Mouse (Mus musculus): Measurements from ENCODE around the gene Eno3. TPM values are rescaled to one million over a fixed set of nuclear protein-coding genes. Genes with fewer than 3 reads are reported as not detected.

The Eno3 gene
- 0.74 TPM for polyA plus RNA-seq (2014; fragmentation: Illumina TruSeq; extraction: RNeasy Lipid Tissue Mini Kit (QIAGEN cat#74804); ENCODE audit: low replicate concordance)

DNA sequence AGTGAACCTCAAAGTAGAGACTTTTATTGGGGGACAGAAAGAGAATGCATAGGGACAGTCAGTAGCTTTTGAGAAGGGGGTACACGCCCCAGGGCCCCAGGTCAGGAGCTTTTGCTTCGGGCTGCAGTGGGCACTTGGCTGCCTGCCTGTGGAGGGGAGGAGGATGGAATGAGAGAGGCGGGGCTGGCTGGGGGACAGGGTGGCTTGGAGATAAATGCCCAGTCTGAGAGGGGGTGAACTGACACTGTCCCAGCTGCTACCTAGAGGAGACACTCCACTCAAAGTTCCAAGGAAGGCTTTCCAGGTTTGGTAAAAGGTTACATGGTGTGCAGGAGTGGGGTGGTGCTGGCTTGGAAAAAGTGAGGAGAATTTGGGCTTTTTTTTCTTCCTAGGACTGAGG lies at the start of gene Eno3:
Eno3 (plus strand) TSS at position 239 of the 400 bp plus-strand sequence.

DNA sequence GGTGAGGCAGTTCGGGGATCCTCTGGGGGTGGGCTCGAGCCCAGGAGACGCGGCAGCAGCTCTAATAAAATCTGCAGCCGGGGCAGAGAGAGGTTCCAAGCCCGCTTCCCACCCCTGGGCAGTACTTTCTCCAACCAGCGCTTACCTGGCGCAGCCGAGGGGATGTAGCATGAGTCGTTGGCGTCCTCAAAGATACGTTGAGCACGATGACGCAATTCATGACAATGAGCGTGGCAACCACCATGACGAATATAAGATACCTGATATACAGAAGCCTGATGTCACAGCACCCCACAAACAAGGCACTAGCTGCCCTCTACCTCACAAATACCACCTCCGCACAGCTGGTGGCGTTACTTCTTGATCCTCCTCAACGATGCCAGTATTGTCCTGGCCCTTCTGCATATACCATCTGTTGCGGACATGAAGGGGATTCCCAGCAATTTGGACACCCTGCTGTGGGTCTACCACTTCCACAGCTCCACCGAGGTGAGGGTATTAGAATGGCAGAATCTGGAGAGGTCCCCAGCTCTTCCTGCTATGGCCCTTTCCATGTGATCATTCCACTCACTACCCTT lies 41.4 kb upstream of the Eno3 start, which contains the start of gene 4930544D05Rik:
4930544D05Rik (plus strand) TSS at position 333 of the 578 bp plus-strand sequence.

DNA sequence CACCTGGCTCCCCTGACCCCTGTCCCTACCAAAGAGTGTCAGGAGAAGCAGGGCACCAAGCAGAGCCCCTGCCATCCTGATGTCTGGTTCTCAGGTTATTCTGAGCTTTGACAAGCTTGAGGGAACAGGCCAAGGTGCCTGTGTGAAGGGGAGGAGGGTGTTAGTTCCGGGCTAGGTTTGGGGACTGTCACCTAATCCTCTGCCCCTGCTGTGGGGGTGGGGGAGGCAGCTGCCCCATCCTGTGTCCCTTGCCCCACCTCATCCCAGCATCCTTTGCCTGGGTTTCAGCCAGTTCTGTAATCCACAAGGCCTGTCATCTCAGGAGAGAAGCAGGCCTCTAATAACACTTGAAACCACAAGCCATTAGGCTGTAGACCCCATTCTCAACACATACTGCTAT lies 37.9 kb upstream of the Eno3 start, which contains the start of gene Chrne:
Chrne (minus strand) TSS at position 116 of the 400 bp plus-strand sequence.

DNA sequence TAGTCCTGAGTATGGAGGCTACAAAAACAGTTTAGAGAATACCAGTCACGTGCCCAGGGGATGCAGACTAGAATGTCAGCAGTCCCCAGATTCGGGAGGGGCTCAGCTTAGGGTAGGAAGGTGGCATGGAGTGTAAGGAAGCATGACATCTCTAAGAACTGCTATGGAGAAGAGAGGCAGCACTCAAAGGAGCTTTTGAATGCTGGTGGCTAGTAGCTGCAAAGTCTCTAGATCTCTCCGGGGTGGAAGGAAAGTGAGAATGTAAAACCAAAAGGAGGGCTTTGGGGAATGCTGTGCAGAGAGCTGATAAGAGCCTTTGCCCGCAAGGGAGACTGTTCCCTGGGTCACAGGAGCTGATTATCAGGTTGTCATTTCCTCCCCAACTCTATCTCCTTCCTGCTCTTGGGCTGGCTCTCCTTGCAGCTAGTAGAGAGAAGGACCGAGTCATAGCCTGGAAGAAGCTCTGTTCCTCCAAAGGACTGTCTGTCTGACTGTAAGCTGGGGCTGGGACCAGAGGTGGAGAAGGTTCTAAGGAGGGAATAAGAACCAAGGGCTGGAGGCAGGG lies 18.2 kb upstream of the Eno3 start, which contains the start of gene Gp1ba:
Gp1ba (plus strand) TSS at position 409 of the 565 bp plus-strand sequence.

DNA sequence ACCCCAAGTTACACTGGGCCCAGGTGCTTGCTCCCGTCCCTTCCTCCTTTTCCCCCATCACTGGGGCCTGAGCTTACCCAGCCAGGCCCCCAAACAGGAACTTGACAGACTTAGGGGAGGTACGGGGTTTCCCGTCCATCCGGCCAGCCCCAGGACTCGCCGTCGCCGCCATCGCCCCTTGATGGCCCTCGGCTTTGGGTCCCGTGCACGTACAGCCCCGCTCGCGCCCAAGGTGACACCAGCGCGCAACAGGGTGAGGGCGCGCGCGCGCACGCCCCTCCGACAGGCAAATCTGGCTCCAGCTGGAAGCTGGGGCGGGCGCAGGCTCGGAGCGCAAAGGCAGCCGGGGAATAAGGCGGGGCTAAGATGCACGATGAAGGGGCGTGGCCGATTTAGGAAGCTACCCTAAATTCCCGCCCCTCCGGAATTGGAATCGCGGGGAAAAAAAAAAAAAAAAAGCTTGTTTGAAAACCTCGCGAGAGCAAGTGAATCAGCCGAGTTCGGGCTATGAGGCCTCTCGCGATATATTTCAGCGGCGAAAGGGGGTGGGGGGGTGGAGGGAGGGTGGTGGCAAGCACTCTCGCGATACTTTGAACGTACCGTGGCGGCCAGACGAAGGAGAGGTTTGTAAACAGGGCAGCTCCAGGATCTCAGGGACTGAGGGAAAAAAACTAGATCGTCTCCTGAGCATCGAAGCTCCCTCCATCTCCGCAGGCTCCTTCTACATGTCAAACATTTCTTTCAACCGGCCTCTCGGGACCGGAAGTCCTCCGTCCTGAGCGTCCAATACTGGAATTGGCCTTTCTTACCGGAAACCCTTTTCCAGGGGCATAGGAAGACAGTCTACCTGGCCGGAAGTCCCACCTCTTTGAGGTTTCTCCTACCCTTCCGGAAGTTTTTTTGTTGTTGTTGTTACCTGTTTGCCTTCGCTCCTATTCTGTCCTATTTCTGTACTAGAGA lies 10.0 kb upstream of the Eno3 start, which contains the start of the genes Rnf167 and Slc25a11:
Rnf167 (plus strand) TSS at position 545 of the 960 bp plus-strand sequence.
Slc25a11 (minus strand) TSS at position 789 of the 960 bp plus-strand sequence.

DNA sequence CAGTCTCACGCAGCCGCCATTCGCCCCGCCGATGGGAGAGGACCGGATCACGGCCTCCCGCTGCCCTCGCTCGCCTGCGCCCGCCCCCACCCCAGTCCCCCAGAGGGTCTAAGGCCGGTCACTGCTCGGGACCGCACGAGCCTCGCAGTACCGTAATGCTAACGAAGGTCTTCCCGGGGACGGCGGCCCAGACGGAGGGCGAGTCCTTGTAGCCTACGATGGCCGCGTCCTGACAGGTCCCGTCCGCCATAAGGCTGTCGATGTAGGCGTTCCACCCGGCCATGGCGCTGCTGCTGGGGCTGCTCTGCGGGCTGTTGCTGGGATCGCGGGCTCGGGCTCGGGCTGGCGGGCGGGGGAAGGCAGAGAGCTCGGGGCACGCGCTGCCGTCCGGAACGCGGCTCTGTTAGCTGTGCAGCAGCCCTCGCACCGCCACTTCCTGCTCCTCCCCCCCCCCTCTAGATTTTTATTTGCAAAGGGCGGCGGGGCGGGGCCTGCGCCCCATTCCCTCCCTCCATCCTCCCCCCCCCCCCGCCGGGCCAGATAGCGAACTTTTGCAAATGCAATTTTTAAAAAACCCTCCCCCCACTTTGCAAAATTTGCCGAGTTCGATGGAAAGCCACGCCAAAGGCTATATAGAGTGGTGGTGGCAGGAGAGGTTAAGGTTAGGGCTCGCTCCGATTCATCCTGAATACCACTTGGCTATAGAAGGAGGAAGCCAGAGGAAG lies 2.6 kb upstream of the Eno3 start, which contains the start of gene Pfn1:
Pfn1 (minus strand) TSS at position 447 of the 725 bp plus-strand sequence.

DNA sequence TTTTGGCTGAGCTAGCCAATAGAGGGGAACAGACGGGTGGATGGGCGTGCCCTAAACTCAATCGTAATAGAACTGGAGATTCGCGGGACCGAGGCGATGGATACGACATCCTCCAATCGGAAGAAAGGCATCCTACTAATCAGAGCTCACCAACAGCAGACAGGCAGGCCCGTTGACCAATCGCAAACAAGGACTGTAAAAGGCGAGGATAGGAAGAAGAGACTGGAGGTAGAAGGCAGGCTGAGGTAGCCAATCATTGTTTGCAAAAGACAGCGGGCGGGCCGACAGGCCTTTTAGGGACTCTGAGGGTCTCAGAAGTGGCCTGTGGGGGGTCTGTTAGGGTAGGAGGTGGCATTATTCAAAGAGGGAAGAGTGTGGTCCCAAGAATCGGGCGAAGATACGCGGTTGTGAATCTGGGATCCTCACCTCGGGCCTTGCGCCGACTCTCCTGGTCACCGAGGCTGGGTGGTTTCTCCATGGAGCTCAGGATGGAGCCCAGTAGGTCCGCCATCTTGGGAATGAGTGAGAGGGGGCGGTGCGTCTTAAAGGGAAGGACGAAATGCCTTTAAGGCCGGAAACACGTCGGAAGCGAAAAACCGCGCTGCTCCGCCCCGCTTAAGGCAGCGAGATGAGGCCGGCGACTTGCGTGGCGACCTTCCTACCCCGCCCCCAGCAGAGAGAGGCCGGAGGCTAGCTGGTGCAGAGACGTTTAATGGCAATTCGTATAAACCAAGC lies 11.9 kb downstream of the Eno3 start, which contains the start of gene Spag7:
Spag7 (minus strand) TSS at position 646 of the 735 bp plus-strand sequence.

DNA sequence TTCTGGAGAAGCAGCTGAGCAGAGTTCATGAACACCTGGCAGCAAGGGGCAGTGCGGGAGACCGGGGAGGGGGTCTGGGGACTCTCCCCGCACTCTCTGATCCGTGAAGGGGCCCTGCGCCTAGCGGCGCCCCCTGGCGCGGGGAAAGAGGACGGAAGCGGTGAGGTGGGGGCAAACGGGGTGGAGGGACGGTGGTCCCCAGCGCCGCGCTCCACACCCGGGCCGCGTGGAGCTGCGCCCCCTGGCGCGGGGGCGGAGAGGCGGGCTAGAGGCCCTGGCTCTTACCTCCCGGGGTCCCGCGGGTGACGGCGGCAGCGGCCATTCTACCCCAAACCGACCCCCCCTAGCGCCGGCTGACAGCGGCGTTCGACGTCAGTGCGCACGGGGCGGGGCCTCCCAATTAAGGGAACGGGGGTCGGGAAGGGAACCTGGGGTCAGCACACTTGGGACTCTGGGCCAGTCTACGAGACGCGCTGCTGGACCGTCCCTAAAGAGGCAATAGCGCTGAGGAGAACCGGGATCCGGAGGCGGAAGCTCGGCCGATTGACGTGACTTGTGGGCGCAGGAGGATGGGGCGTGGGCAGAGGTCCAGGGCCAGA lies 30.7 kb downstream of the Eno3 start, which contains the start of gene Camta2:
Camta2 (minus strand) TSS at position 505 of the 599 bp plus-strand sequence.

DNA sequence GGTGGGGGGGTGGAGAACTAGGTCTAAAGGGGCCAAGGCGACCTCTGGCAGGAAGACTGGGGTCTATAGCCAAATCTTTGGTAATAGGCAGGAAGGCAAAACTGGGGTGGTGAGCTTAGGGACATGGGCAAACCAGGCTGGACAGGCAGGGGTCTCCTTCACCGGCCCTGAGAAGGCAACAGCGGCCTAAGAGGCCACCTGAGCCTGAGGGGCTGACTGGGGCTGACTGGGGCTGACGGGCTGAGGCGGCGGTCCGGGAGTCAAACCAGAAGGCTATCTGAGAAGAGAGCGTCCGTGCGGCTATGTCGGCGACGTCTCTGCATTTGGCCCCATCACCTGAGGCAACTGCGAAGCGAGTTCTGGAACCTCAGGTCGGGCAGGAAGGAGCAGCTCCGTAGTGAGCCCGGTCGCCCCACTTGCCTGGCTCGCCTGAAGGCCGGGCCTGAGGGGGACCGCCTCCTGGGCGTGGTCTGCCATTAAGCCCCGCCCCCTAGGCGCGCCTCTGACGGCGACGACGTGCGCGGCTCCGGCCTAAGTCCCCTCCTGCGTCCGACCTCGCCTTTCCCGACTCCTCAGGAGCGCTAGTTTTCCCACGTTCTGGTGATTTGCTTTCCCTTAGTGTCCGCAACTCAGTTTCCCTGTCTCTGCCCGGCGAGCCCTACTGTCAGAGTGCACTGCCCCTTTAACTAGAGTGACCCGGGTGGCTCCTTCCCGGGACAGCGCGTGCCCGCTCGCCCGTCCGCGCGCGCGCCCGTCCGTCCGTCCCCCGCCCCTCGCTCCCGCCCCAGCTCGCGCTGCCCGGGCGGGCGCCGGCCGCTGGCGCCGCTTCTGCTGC lies 42.9 kb downstream of the Eno3 start, which contains the start of the genes Inca1 and Kif1c:
Inca1 (minus strand) TSS at position 434 of the 835 bp plus-strand sequence.
Kif1c (plus strand) TSS at position 827 of the 835 bp plus-strand sequence.

Other genes with a start within 250 kb of the Eno3 start
- gene Pelp1, start 247.2 kb upstream of the Eno3 start, polyA plus RNA-seq (2014; fragmentation: Illumina TruSeq; extraction: RNeasy Lipid Tissue Mini Kit (QIAGEN cat#74804); ENCODE audit: low replicate concordance), result 4.5 TPM
- gene Arrb2, start 224.6 kb upstream of the Eno3 start, polyA plus RNA-seq (2014; fragmentation: Illumina TruSeq; extraction: RNeasy Lipid Tissue Mini Kit (QIAGEN cat#74804); ENCODE audit: low replicate concordance), result 0.41 TPM
- 5.4 TPM for gene Med11, start 205.3 kb upstream of the Eno3 start, polyA plus RNA-seq (2014; fragmentation: Illumina TruSeq; extraction: RNeasy Lipid Tissue Mini Kit (QIAGEN cat#74804); ENCODE audit: low replicate concordance)
- gene Zmynd15, start 197.8 kb upstream of the Eno3 start, polyA plus RNA-seq (2014; fragmentation: Illumina TruSeq; extraction: RNeasy Lipid Tissue Mini Kit (QIAGEN cat#74804); ENCODE audit: low replicate concordance), result 0.78 TPM
- gene Cxcl16, start 197.2 kb upstream of the Eno3 start, polyA plus RNA-seq (2014; fragmentation: Illumina TruSeq; extraction: RNeasy Lipid Tissue Mini Kit (QIAGEN cat#74804); ENCODE audit: low replicate concordance), result 16.5 TPM
- 293 TPM for gene Tm4sf5, start 152.0 kb upstream of the Eno3 start, polyA plus RNA-seq (2014; fragmentation: Illumina TruSeq; extraction: RNeasy Lipid Tissue Mini Kit (QIAGEN cat#74804); ENCODE audit: low replicate concordance)
- gene Vmo1, start 142.6 kb upstream of the Eno3 start, polyA plus RNA-seq (2014; fragmentation: Illumina TruSeq; extraction: RNeasy Lipid Tissue Mini Kit (QIAGEN cat#74804); ENCODE audit: low replicate concordance), result not detected
- not detected for gene Gltpd2, start 138.0 kb upstream of the Eno3 start, polyA plus RNA-seq (2014; fragmentation: Illumina TruSeq; extraction: RNeasy Lipid Tissue Mini Kit (QIAGEN cat#74804); ENCODE audit: low replicate concordance)
- 13.2 TPM for gene Psmb6, start 131.8 kb upstream of the Eno3 start, polyA plus RNA-seq (2014; fragmentation: Illumina TruSeq; extraction: RNeasy Lipid Tissue Mini Kit (QIAGEN cat#74804); ENCODE audit: low replicate concordance)
- not detected for gene Gm40193, start 124.3 kb upstream of the Eno3 start, polyA plus RNA-seq (2014; fragmentation: Illumina TruSeq; extraction: RNeasy Lipid Tissue Mini Kit (QIAGEN cat#74804); ENCODE audit: low replicate concordance)
- gene Pld2, start 117.1 kb upstream of the Eno3 start, polyA plus RNA-seq (2014; fragmentation: Illumina TruSeq; extraction: RNeasy Lipid Tissue Mini Kit (QIAGEN cat#74804); ENCODE audit: low replicate concordance), result 1.3 TPM
- gene Mink1, start 94.3 kb upstream of the Eno3 start, polyA plus RNA-seq (2014; fragmentation: Illumina TruSeq; extraction: RNeasy Lipid Tissue Mini Kit (QIAGEN cat#74804); ENCODE audit: low replicate concordance), result 1.6 TPM
- not detected for gene 4930544D05Rik, start 41.4 kb upstream of the Eno3 start, polyA plus RNA-seq (2014; fragmentation: Illumina TruSeq; extraction: RNeasy Lipid Tissue Mini Kit (QIAGEN cat#74804); ENCODE audit: low replicate concordance)
- not detected for gene Chrne, start 38.0 kb upstream of the Eno3 start, polyA plus RNA-seq (2014; fragmentation: Illumina TruSeq; extraction: RNeasy Lipid Tissue Mini Kit (QIAGEN cat#74804); ENCODE audit: low replicate concordance)
- not detected for gene Gp1ba, start 18.1 kb upstream of the Eno3 start, polyA plus RNA-seq (2014; fragmentation: Illumina TruSeq; extraction: RNeasy Lipid Tissue Mini Kit (QIAGEN cat#74804); ENCODE audit: low replicate concordance)
- gene Rnf167, start 10.0 kb upstream of the Eno3 start, polyA plus RNA-seq (2014; fragmentation: Illumina TruSeq; extraction: RNeasy Lipid Tissue Mini Kit (QIAGEN cat#74804); ENCODE audit: low replicate concordance), result 43.6 TPM
- 31.8 TPM for gene Slc25a11, start 9.7 kb upstream of the Eno3 start, polyA plus RNA-seq (2014; fragmentation: Illumina TruSeq; extraction: RNeasy Lipid Tissue Mini Kit (QIAGEN cat#74804); ENCODE audit: low replicate concordance)
- gene Pfn1, start 2.6 kb upstream of the Eno3 start, polyA plus RNA-seq (2014; fragmentation: Illumina TruSeq; extraction: RNeasy Lipid Tissue Mini Kit (QIAGEN cat#74804); ENCODE audit: low replicate concordance), result 99.8 TPM
- gene Spag7, start 12.2 kb downstream of the Eno3 start, polyA plus RNA-seq (2014; fragmentation: Illumina TruSeq; extraction: RNeasy Lipid Tissue Mini Kit (QIAGEN cat#74804); ENCODE audit: low replicate concordance), result 11.3 TPM
- gene Camta2, start 30.9 kb downstream of the Eno3 start, polyA plus RNA-seq (2014; fragmentation: Illumina TruSeq; extraction: RNeasy Lipid Tissue Mini Kit (QIAGEN cat#74804); ENCODE audit: low replicate concordance), result 0.85 TPM
- not detected for gene Inca1, start 43.0 kb downstream of the Eno3 start, polyA plus RNA-seq (2014; fragmentation: Illumina TruSeq; extraction: RNeasy Lipid Tissue Mini Kit (QIAGEN cat#74804); ENCODE audit: low replicate concordance)
- gene Kif1c, start 43.3 kb downstream of the Eno3 start, polyA plus RNA-seq (2014; fragmentation: Illumina TruSeq; extraction: RNeasy Lipid Tissue Mini Kit (QIAGEN cat#74804); ENCODE audit: low replicate concordance), result 14.5 TPM
- 1.6 TPM for gene Zfp3, start 107.0 kb downstream of the Eno3 start, polyA plus RNA-seq (2014; fragmentation: Illumina TruSeq; extraction: RNeasy Lipid Tissue Mini Kit (QIAGEN cat#74804); ENCODE audit: low replicate concordance)
- gene Scimp, start 155.4 kb downstream of the Eno3 start, polyA plus RNA-seq (2014; fragmentation: Illumina TruSeq; extraction: RNeasy Lipid Tissue Mini Kit (QIAGEN cat#74804); ENCODE audit: low replicate concordance), result 1.6 TPM
- 45.4 TPM for gene Rabep1, start 187.6 kb downstream of the Eno3 start, polyA plus RNA-seq (2014; fragmentation: Illumina TruSeq; extraction: RNeasy Lipid Tissue Mini Kit (QIAGEN cat#74804); ENCODE audit: low replicate concordance)